Mouse (Mus musculus) urinary bladder, postnatal 14 days (tissue): ENCODE measurements at regions not wholly inside any gene's neighbourhood (a gene's known extent, or its start where the extent isn't known, plus 50 kb on each side); places are given as distances from the start of the nearest gene placed in this dataset.

ENCODE experiments used
- DNase-seq: peaks from one replicate; pipeline ENCODE4 v3.0.0; 2021; ENCODE audit warnings: low spot score

DNA sequence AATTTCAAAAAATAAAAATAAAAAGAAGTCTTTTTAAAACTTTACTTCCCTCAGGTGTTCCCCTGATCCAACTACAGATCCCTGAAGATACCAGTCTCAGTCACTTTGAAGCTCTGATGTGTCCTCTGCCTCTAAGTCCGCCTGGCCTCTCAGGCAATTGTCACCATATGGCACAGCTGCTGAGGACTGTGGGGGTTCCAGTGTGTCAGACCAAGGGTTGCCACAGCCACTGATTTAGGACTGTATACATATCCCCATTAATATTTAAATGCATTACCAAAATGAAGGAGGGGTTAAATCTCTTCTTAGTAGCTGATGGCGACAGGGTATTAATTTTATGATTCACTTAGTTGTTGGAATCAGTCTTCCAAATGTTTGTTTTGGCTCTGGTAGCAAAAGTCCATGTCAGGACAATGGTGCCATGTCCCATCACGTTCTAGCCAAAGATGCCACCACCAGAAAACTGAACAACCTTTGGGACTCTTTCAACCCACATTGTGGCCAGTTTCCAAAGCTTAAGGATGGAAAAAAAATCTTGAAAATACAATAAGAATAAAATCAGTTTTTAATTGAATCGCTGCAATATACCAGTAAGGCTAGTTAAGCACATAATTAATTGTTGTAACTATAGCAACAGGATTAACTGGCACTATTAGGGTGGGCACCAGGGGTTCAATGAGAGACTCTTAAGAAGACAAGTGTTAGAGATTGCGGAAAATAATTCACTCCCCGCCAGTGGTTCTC is 62.5 kb downstream of the Arrdc4 start:
- DNase-seq: no peak

GRCm38 (mm10) chr7:68682929-68683643 is 66.0 kb downstream of the Arrdc4 start:
- peak; percentile 6 for DNase-seq

- DNase-seq: peak; percentile 14
Observed at GRCm38 (mm10) chr7:68682318-68682728, 66.7 kb downstream of the Arrdc4 start.

GRCm38 (mm10) chr7:68679770-68680169 is 69.3 kb downstream of the Arrdc4 start:
- DNase-seq: no peak

DNA sequence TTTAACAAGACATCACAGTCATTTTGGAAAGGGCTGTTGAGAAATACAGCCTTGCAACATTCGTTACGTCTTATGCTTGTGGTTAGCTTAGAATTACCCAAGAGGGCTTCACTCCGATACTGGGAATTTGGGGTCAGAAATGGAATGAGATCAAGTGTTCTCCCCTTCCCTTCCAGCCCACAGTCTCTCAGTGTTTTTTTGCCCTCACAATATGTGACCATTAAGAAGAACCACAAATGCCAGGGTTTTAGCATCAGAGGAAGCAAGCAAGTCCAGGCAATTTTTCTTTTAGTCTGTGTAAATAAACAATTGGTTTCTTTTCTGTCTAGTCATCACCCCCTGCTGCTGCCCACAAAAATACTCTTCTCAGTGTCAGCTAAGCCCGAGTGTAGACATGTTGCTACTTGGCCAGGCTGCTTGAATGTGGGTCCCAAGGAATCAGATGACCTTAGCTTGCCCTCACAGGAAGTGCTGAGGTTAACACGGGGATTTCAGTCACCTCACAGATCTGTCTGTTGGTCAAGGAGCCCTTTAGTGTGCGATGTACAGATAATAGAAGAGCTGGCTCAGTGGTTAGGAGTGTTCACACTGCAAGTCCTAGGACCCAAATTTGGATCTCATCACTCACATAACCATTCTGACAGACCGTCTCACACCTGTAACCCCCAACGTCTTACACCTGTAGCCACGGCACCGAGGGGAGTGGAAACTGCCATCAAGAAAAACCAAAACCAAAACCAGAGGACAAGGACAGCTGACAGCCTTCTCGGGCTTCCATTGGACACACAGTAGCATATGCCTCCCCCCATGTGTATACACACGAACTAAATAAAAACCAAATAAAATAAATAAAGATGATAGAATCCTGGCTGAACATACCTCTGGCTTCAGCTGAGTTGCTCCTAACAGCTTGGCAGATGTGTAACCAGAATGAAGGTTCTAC is 81.0 kb downstream of the Arrdc4 start:
- peak; percentile 20 for DNase-seq

DNA sequence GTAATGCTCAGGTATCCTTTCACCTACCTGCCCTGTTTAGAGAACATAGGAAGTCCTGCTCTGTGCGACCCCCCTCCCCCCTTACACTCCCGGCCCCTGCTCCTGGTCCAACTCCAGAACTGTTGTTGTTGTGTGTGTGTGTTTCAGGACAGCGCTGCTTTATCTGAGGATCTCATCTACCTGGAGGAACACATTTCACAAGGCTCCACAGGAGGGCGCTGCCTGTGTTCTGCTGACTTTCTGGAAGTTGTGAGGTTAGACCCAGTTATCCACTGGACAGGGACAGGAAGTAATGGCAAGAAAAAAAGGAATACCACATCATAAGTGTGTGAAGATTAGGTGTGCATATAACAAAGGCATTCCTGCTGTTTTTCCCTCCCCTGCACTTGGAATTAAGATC is 81.8 kb downstream of the Arrdc4 start:
- peak; percentile 35 for DNase-seq

DNA sequence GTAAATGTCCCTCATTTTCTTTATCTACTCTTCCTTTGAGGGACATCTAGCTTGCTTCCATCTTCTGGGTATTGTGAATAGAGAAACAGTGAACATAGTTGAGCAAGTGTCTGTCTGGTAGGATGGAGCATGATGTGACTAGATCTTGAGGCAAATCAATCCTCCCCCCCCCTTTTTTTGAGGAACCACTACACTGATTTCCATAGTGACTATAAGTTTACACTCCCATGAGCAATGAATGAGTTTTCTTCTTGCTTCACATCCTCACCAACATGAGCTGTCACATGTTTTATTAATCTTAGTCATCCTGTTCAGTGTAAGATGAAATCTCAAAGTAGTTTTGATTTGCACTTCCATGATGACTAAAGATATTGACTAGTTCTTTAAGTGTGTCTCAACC is 92.7 kb downstream of the Arrdc4 start:
- no peak for DNase-seq

DNA sequence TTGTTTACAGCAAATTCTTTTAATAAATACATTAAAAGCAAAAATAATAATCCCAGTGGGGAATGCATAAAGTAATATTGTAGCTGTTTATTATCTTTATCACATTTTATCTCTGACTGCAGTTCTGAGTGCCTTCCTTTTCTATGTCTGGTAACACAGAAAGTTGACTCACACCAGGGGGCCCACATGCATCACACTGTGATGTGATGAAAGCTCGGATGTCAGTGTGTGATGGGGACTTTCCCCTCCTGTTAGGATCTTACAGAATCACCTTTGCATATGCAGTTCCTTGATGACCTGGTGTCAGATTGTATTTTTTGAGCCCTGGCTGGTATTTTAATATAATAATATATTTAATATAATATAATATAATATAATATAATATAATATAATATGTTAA is 95.5 kb downstream of the Arrdc4 start:
- DNase-seq: no peak

- no peak for DNase-seq
Observed at GRCm38 (mm10) chr7:68651418-68651817, 97.6 kb downstream of the Arrdc4 start.

GRCm38 (mm10) chr7:68637556-68638215 is 111.4 kb downstream of the Arrdc4 start:
- no peak for DNase-seq

DNA sequence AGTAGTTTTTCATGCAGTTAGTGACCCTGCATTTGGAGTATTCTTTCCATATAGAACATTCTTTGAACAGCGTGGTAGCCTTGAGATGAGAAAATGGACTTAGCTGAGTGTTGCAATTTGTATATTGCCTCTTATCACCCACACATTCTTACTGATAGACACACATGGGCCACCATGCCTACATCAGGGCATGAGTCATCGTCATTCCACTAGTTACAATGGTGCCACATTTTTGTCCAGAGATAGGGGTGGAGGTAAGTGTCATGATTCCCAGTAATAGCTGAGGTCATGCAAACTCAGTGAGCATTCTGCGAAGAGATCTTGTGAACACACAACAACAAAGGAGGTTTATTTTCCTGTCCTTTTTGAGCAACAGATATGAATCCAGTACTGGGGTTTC is 128.0 kb downstream of the Arrdc4 start:
- no peak for DNase-seq

DNA sequence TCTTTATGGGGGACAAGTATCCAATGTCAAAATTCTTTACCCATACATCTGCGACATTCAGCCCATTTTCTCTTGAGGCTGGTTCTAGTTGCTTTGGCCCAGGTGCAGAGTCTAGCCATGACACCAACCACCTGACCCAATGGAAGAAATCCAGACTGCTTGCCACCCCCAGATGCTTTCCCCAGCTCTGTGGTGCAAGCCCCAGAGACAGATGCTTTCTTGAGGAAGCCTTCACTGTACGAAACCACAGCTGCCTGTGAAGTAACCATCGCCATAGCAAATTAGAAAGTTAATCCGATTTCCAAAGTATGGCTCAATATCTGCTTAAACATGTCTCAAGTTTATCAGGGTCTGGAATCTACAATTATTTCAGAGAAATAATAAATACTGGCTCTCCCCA is 138.5 kb downstream of the Arrdc4 start:
- no peak for DNase-seq

DNA sequence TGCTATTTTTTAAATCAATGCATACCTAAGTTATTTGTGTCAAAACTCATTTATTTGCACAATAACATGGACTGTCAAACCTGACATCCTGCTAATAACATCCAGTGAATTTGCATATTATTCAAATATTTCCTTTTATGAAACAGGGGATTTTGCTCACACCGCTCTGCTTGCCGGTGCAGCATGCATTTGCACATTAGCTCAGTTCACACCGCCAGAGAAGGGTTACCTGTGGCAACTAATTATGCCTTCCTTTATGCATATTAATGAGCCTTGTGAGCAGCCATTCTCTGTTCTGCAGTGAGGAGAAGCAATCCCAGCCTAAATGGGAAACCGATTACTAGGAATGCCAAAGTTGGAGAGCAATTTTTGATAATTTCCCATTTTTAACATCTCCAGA is 141.9 kb downstream of the Arrdc4 start:
- DNase-seq: no peak

GRCm38 (mm10) chr7:68606278-68606677 is 142.8 kb downstream of the Arrdc4 start:
- no peak for DNase-seq

DNA sequence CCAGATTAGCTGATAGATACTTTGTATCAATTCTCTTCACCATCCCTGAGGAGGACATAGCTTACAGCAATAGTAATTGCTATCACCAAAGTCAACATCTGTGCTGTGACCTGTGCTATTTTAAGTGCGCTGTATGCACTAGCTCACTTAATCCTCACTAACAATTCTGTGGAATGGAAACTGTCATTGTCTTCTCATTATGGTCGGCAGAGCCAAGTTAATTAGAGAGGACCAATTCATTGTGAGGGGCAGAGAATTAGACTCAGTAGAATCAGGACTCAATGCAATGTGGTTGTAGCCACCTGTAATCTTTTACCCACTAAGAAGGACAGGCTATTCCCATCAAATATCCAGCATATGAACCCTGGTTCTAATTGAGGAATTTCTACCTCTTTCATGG is 145.3 kb downstream of the Arrdc4 start:
- no peak for DNase-seq

DNA sequence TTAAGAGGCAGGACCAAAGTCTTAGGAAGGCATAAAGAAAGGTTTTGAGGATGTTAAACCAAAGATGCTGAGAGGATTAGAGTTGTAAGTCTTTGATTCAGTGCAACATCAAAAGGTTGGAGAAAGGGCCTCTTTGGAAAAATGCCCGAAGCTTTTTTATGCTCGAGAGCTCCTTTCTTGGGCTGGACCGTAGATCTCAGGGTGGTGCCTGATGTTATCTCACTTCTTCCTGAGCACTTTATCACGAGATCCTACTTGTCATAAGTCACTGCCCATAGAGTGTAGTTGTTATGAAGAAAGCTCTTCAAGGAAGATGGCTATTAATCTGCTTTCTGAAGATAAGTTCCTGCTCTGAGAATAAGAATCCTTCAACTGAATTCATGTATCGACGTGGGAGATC is 147.0 kb downstream of the Arrdc4 start:
- DNase-seq: no peak

DNA sequence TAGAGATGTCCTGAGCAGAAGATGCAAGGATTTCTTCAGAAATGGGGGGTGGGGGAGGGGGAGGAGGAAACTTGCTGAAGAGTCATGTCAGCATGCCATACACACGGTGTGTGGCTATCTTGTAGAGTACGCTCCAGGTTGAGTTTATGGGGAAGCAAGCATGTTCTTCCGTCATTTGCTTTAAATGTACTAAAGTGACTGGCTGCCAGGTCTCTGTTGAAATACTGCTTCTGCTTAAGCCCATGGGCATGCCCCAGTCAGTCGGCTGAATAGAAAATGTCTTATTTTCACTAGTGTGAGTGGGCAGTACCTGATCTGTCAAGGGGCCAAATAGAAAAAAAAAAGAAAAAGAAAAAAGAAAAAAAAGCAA is 155.0 kb downstream of the Arrdc4 start:
- DNase-seq: no peak

DNA sequence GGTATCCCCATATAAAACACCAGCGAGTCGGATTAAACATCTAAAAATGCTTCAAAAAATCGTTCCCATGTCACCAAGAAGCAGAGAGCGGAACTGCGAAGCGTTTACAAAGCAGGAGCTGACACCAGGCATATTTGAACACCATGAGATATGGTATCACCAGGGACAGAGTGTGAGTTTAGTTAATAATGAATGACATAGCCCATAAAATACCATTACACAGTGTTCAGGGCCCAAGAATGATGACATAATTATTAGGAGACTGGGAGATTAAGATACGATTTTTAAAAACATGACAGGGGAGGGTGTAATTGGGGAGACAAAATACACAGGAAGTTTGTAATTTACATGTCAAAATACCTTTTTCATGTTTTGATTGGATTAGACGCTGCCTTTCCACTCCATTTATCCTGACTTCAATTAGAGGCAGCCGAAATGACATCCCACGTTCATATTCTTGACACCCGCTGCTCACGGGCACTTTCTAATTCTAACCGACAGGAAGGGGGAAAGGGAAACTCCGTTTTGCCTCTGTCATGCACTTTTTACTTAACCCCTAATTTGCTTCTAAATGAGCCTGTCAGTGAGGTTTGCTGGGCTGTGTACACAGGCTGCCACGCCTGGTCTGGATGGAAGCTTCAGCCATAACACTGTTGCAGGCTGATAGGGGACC is 155.6 kb downstream of the Arrdc4 start:
- DNase-seq: no peak

DNA sequence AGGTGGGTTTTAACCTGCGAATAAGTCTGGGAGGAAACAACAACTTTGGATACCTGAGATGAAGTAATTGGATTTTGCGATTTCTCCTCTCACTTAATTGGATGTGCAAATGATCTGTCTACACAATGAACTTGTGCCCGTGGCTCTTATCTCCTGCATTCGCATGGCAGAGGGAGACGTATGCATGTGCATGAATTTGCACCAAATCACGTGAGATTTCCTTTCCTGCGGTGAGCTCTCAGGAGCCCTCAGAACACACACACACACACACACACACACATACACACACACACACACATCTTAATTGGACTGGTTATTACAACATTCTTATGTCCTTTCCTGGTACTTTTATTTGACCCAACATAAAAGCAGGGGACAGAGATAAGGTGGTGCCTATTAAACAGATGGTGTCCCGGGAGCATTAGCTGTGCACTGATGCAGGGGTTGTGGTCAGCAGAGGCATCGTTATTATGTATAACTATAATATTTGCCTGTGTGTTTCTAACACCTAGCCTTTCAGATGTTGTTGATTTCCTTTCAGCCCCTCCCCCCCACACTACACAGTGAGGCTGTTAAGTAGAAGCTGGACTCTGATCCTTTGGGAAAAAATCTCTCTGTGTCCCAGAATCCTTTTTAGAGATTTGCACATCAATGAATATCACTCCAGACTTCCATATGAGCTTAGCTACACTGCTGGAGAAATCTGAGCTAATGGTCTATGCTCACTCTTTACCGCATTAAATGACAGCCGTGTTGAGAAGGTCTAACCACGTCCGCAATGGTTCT is 166.3 kb downstream of the Arrdc4 start:
- DNase-seq: no peak

- DNase-seq: peak; percentile 63
Observed at GRCm38 (mm10) chr7:68580650-68581049, 168.4 kb downstream of the Arrdc4 start.

GRCm38 (mm10) chr7:68579666-68580065 is 169.4 kb downstream of the Arrdc4 start:
- DNase-seq: peak; percentile 83
